Mouse (Mus musculus) midbrain, embryonic 10.5 days (tissue): Measurements from ENCODE around the gene Pml. TPM values are rescaled to one million over a fixed set of nuclear protein-coding genes. Genes with fewer than 3 reads are reported as not detected.

ENCODE experiments used
- DNase-seq: peaks from one replicate; pipeline ENCODE4 v3.0.0-alpha.2; 2017; ENCODE audit warnings: low spot score
- H3K27ac ChIP-seq: fragments of 300-500 bp; sonication (generic); replicated peaks from 2 replicates; pipeline ENCODE4 v1.5.1; 2016; ENCODE audit warnings: mild to moderate bottlenecking
- H3K27me3 ChIP-seq: fragments of 300-500 bp; sonication (generic); 2 replicates; pipeline ENCODE4 v1.6.1; 2016; ENCODE audit warnings: low read depth, mild to moderate bottlenecking; ENCODE audit not compliant: poor library complexity, severe bottlenecking
- H3K36me3 ChIP-seq: fragments of 300-500 bp; sonication (generic); 2 replicates; pipeline ENCODE4 v1.6.1; 2016; ENCODE audit warnings: mild to moderate bottlenecking, moderate library complexity
- H3K4me1 ChIP-seq: fragments of 300-500 bp; sonication (generic); 2 replicates; pipeline ENCODE4 v1.6.1; 2016
- H3K4me3 ChIP-seq: fragments of 300-500 bp; sonication (generic); 2 replicates; pipeline ENCODE4 v1.5.1; 2016; ENCODE audit warnings: mild to moderate bottlenecking, moderate library complexity
- H3K9me3 ChIP-seq: fragments of 300-500 bp; sonication (generic); replicated peaks from 2 replicates; pipeline ENCODE4 v1.6.1; 2016; ENCODE audit warnings: mild to moderate bottlenecking
- WGBS: fragments of 180-500 bp; shearing (Covaris S2); methylation state at CpG from one replicate; pipeline ENCODE4 v1.1.7; 2016; 5-methylcytosine and 5-hydroxymethylcytosine counted together
- polyA plus RNA-seq: library from polyadenylated mRNA; unstranded; fragments of >200 nt; fragmentation: Nextera tagmentation; extraction: Ambion mirVana; gene quantifications from 2 replicates; pipeline ENCODE4 v1.2.1, GENCODE M21; 2016

Pml gene
- polyA plus RNA-seq, 1 experiment from 2014 or later, result 13.4 TPM

GRCm38 (mm10) chr9:58248746-58249413 lies 706 bp downstream of the Pml start:
- peak overlapping the region; percentile 63 for H3K4me3 ChIP-seq
- no peaks in the 10 kb centered on the region for H3K9me3 ChIP-seq
- WGBS, result 48% methylated on average over 7 of the region's 7 CpGs
- peak overlapping the region; percentile 84 for H3K27ac ChIP-seq
- H3K27me3 ChIP-seq, result no peaks in the 10 kb centered on the region
- peaks cover 45% of the 10 kb centered on the region for H3K4me1 ChIP-seq
- DNase-seq, result no peak
- 0 out of 2 replicates have a peak, but pooled peaks cover 4% of the 10 kb centered on the region for H3K36me3 ChIP-seq

GRCm38 (mm10) chr9:58247064-58247759 lies 2.4 kb downstream of the Pml start:
- WGBS, result 15% methylated on average over 25 of the region's 25 CpGs
- peaks cover 37% of the 10 kb centered on the region for H3K4me1 ChIP-seq
- H3K27ac ChIP-seq, result peak overlapping the region; percentile 79
- H3K36me3 ChIP-seq, result peaks cover 11% of the 10 kb centered on the region; the same call in 1 of the 2 replicates
- peak; percentile 84 for DNase-seq
- H3K27me3 ChIP-seq, result no peaks in the 10 kb centered on the region
- peak overlapping the region; percentile 41 for H3K4me3 ChIP-seq
- no peaks in the 10 kb centered on the region for H3K9me3 ChIP-seq

- H3K4me1 ChIP-seq, result peaks cover 42% of the 10 kb centered on the region
- H3K27me3 ChIP-seq, result no peaks in the 10 kb centered on the region
- H3K4me3 ChIP-seq, result no peak overlapping the region
- DNase-seq, result no peak
- H3K27ac ChIP-seq, result no peak overlapping the region
- H3K9me3 ChIP-seq, result no peaks in the 10 kb centered on the region
- 83% methylated on average over 4 of the region's 4 CpGs for WGBS
- H3K36me3 ChIP-seq, result peaks cover 11% of the 10 kb centered on the region; the same call in 1 of the 2 replicates
These were observed 3.4 kb downstream of the Pml start for GRCm38 (mm10) chr9:58246083-58246591.

GRCm38 (mm10) chr9:58243696-58244095 lies 5.9 kb downstream of the Pml start:
- H3K4me1 ChIP-seq, result peaks cover 25% of the 10 kb centered on the region
- no peaks in the 10 kb centered on the region for H3K9me3 ChIP-seq
- no peak overlapping the region for H3K4me3 ChIP-seq
- H3K27ac ChIP-seq, result no peak overlapping the region
- no peaks in the 10 kb centered on the region for H3K27me3 ChIP-seq
- DNase-seq, result no peak
- H3K36me3 ChIP-seq, result peaks cover 11% of the 10 kb centered on the region; the same call in 1 of the 2 replicates
- 91% methylated on average over 6 of the region's 6 CpGs for WGBS

- no peak for DNase-seq
- H3K27me3 ChIP-seq, result no peaks in the 10 kb centered on the region
- H3K4me1 ChIP-seq, result peaks cover 15% of the 10 kb centered on the region
- no peaks in the 10 kb centered on the region for H3K9me3 ChIP-seq
- H3K4me3 ChIP-seq, result no peak overlapping the region
- H3K36me3 ChIP-seq, result peaks cover 11% of the 10 kb centered on the region; the same call in 1 of the 2 replicates
- WGBS, result 90% methylated on average over 5 of the region's 5 CpGs
- no peak overlapping the region for H3K27ac ChIP-seq
These were observed 6.9 kb downstream of the Pml start for GRCm38 (mm10) chr9:58242696-58243095.

- no peaks in the 10 kb centered on the region for H3K9me3 ChIP-seq
- H3K27ac ChIP-seq, result no peak overlapping the region
- peaks cover 11% of the 10 kb centered on the region; the same call in 1 of the 2 replicates for H3K36me3 ChIP-seq
- peaks cover 8% of the 10 kb centered on the region for H3K4me1 ChIP-seq
- no peak for DNase-seq
- H3K27me3 ChIP-seq, result no peaks in the 10 kb centered on the region
- 69% methylated on average over 9 of the region's 9 CpGs for WGBS
- H3K4me3 ChIP-seq, result no peak overlapping the region
These were observed 7.7 kb downstream of the Pml start for GRCm38 (mm10) chr9:58241780-58242485.

GRCm38 (mm10) chr9:58234502-58235015 lies 15.0 kb downstream of the Pml start:
- 97% methylated on average over 28 of the region's 28 CpGs for WGBS
- no peak for DNase-seq
- Histone ChIP-seq H3K4me3 (no peak overlapping the region), H3K4me1 (no peaks in the 10 kb centered on the region), H3K27ac (no peak overlapping the region), H3K27me3 (no peaks in the 10 kb centered on the region), H3K9me3 (no peaks in the 10 kb centered on the region), H3K36me3 (peaks cover 48% of the 10 kb centered on the region)

GRCm38 (mm10) chr9:58232374-58232773 lies 17.2 kb downstream of the Pml start:
- no peaks in the 10 kb centered on the region for H3K9me3 ChIP-seq
- DNase-seq, result no peak
- H3K4me3 ChIP-seq, result no peak overlapping the region
- H3K27me3 ChIP-seq, result no peaks in the 10 kb centered on the region
- 80% methylated on average over 5 of the region's 5 CpGs for WGBS
- no peaks in the 10 kb centered on the region for H3K4me1 ChIP-seq
- H3K36me3 ChIP-seq, result peaks cover 70% of the 10 kb centered on the region
- H3K27ac ChIP-seq, result no peak overlapping the region

- Histone ChIP-seq H3K4me3 (no peak overlapping the region), H3K36me3 (peaks cover 74% of the 10 kb centered on the region)
- DNase-seq, result no peak
These were observed 17.8 kb downstream of the Pml start for GRCm38 (mm10) chr9:58231746-58232145.

GRCm38 (mm10) chr9:58228777-58229466 lies 20.7 kb downstream of the Pml start:
- Histone ChIP-seq H3K4me3 (no peak overlapping the region), H3K27me3 (no peaks in the 10 kb centered on the region), H3K36me3 (peaks cover 65% of the 10 kb centered on the region), H3K9me3 (no peaks in the 10 kb centered on the region), H3K4me1 (no peaks in the 10 kb centered on the region; the same call in 1 of the 2 replicates), H3K27ac (no peak overlapping the region)
- no peak for DNase-seq
- 92% methylated on average over 9 of the region's 9 CpGs for WGBS

More at GRCm38 (mm10) chr9:58231746-58232145, 17.8 kb downstream of the Pml start:
- Histone ChIP-seq H3K4me1 (no peaks in the 10 kb centered on the region), H3K9me3 (no peaks in the 10 kb centered on the region), H3K27me3 (no peaks in the 10 kb centered on the region), H3K27ac (no peak overlapping the region)
- 79% methylated on average over 6 of the region's 6 CpGs for WGBS

- Histone ChIP-seq H3K9me3 (no peaks in the 10 kb centered on the region), H3K4me1 (no peaks in the 10 kb centered on the region; the same call in 1 of the 2 replicates), H3K27ac (no peak overlapping the region), H3K27me3 (no peaks in the 10 kb centered on the region), H3K36me3 (peaks cover 58% of the 10 kb centered on the region), H3K4me3 (no peak overlapping the region)
- DNase-seq, result peak; percentile 36
- WGBS, result 70% methylated on average over 9 of the region's 9 CpGs
These were observed 23.4 kb downstream of the Pml start for GRCm38 (mm10) chr9:58225915-58226913.
